Mouse (Mus musculus) heart, postnatal 0 days (tissue): ENCODE measurements around the gene Snap47.

Experiments used
- CTCF ChIP-seq: IDR thresholded peaks from 2 replicates; pipeline ENCODE4 v1.5.1; 2016; ENCODE audit warnings: antibody characterized with exemption, control low read depth, low read depth
- EP300 ChIP-seq: IDR thresholded peaks from 2 replicates; pipeline ENCODE4 v1.6.1; 2016; ENCODE audit warnings: antibody characterized with exemption, low read depth

- TF ChIP-seq EP300 (no peak), CTCF (no peak)
Observed at GRCm38 (mm10) chr11:59451086-59451485, at the start of gene Snap47.
